Mouse (Mus musculus) hindbrain, embryonic 14.5 days (tissue): ENCODE results near the gene Gm11116. TPM values are rescaled to one million over a fixed set of nuclear protein-coding genes. Genes with fewer than 3 reads are reported as not detected.
"Not testable (repeated sequence)": the region's sequence is repeated elsewhere in the genome, so short reads cannot be mapped to it uniquely, and the experiment has no call there.

Experiments
- ATAC-seq: fragments of 200-750 bp; cut with Nextera tagmentation; 2 replicates; pipeline ENCODE4 v1.8.0; 2017; ENCODE audit warnings: moderate number of reproducible peaks, mild to moderate bottlenecking, moderate TSS enrichment, moderate library complexity; ENCODE audit not compliant: low FRiP score
- DNase-seq: peaks from one replicate; pipeline ENCODE4 v3.0.0-alpha.2; 2015; ENCODE audit warnings: low spot score
- H3K27ac ChIP-seq: fragments of 300-500 bp; sonication (generic); 2 replicates; pipeline ENCODE4 v1.5.1; 2014; ENCODE audit warnings: mild to moderate bottlenecking, moderate library complexity
- H3K27me3 ChIP-seq: fragments of 300-500 bp; sonication (generic); 2 replicates; pipeline ENCODE4 v1.6.1; 2014; ENCODE audit warnings: mild to moderate bottlenecking, low read length, mixed read lengths; ENCODE audit not compliant: control insufficient read depth, insufficient read depth
- H3K36me3 ChIP-seq: fragments of 300-500 bp; sonication (generic); replicated peaks from 2 replicates; pipeline ENCODE4 v1.6.1; 2014; ENCODE audit not compliant: control insufficient read depth, insufficient read depth
- H3K4me1 ChIP-seq: fragments of 300-500 bp; sonication (generic); replicated peaks from 2 replicates; pipeline ENCODE4 v1.6.1; 2014; ENCODE audit warnings: antibody characterized with exemption, low read length, mixed read lengths; ENCODE audit not compliant: control insufficient read depth, insufficient read depth
- H3K4me2 ChIP-seq: fragments of 300-500 bp; sonication (generic); replicated peaks from 2 replicates; pipeline ENCODE4 v1.6.1; 2014; ENCODE audit warnings: mild to moderate bottlenecking, moderate library complexity
- H3K4me3 ChIP-seq: fragments of 300-500 bp; sonication (generic); replicated peaks from 2 replicates; pipeline ENCODE4 v1.5.1; 2014; ENCODE audit warnings: mild to moderate bottlenecking, low read length
- H3K9ac ChIP-seq: fragments of 300-500 bp; sonication (generic); 2 replicates; pipeline ENCODE4 v1.6.1; 2014
- H3K9me3 ChIP-seq: fragments of 300-500 bp; sonication (generic); 2 replicates; pipeline ENCODE4 v1.6.1; 2016; ENCODE audit warnings: low read length; ENCODE audit not compliant: control insufficient read depth
- WGBS: fragments of 180-500 bp; shearing (Covaris S2); extraction: QIAGEN DNeasy Blood & Tissue Kit; methylation state at CpG from one replicate; pipeline ENCODE4 v1.1.7; 2014; 5-methylcytosine and 5-hydroxymethylcytosine counted together
- polyA plus RNA-seq: library from polyadenylated mRNA; unstranded; fragments of >200 nt; fragmentation: Nextera tagmentation; extraction: Ambion mirVana; gene quantifications from 2 replicates; pipeline ENCODE4 v1.2.1, GENCODE M21; 2014

Gene Gm11116
- polyA plus RNA-seq = not detected in 2 replicates

- no peak for ATAC-seq
These were observed at the start of gene Gm11116 for GRCm38 (mm10) chr5:88111430-88111829. Gene Gm11116 (minus strand): TSS chr5:88111530.

GRCm38 (mm10) chr5:88153999-88154398, 42.7 kb upstream of the Gm11116 start, which contains the start of gene Gm11115:
Gene Gm11115 (minus strand): TSS chr5:88154099.
- DNase-seq = no peak
- H3K4me3 ChIP-seq = no peak within 1 kb of the TSS
- H3K27ac ChIP-seq = no peak within 1 kb of the TSS
- H3K36me3 ChIP-seq = no peaks in the 10 kb centered on the region
- no peak within 1 kb of the TSS for H3K9ac ChIP-seq
- no peaks in the 10 kb centered on the region for H3K4me1 ChIP-seq
- H3K9me3 ChIP-seq = no peaks in the 10 kb centered on the region
- no peak for ATAC-seq
- no peak within 1 kb of the TSS for H3K4me2 ChIP-seq
- no peaks in the 10 kb centered on the region for H3K27me3 ChIP-seq

More at GRCm38 (mm10) chr5:88111430-88111829, at the start of gene Gm11116:
- DNase-seq = no peak
- Histone ChIP-seq H3K36me3 (no peaks in the 10 kb centered on the region), H3K4me2 (no peak within 1 kb of the TSS), H3K9me3 (no peaks in the 10 kb centered on the region), H3K9ac (no peak within 1 kb of the TSS), H3K27ac (no peak within 1 kb of the TSS), H3K27me3 (no peaks in the 10 kb centered on the region), H3K4me3 (no peak within 1 kb of the TSS), H3K4me1 (no peaks in the 10 kb centered on the region)
- WGBS = 85% methylated on average over 1 of the region's 1 CpGs

GRCm38 (mm10) chr5:88086256-88086655, 25.1 kb downstream of the Gm11116 start, which contains the start of gene Smr2:
Gene Smr2 (plus strand): TSS chr5:88086556.
- H3K9ac ChIP-seq = not testable (repeated sequence)

More at GRCm38 (mm10) chr5:88086256-88086655, 25.1 kb downstream of the Gm11116 start, which contains the start of gene Smr2:
- not testable (repeated sequence) for H3K9me3 ChIP-seq, H3K4me1 ChIP-seq, ATAC-seq, H3K36me3 ChIP-seq, H3K27me3 ChIP-seq, H3K27ac ChIP-seq, H3K4me3 ChIP-seq, H3K4me2 ChIP-seq, DNase-seq

Other genes starting within 250 kb of the Gm11116 start
- not detected in 2 replicates for gene Odam, start 226.5 kb downstream of the Gm11116 start, polyA plus RNA-seq
- not detected in 2 replicates for gene Csn3, start 186.0 kb downstream of the Gm11116 start, polyA plus RNA-seq
- gene 2310003L06Rik, start 142.1 kb downstream of the Gm11116 start, polyA plus RNA-seq = not detected in 2 replicates
- not detected in 2 replicates for gene Gm28434, start 142.0 kb downstream of the Gm11116 start, polyA plus RNA-seq
- not detected in 2 replicates for gene Cabs1, start 132.1 kb downstream of the Gm11116 start, polyA plus RNA-seq
- gene Smr3a, start 109.0 kb downstream of the Gm11116 start, polyA plus RNA-seq = not detected in 2 replicates
- not detected in 2 replicates for gene Smr2, start 25.0 kb downstream of the Gm11116 start, polyA plus RNA-seq
- gene Gm11115, start 42.6 kb upstream of the Gm11116 start, polyA plus RNA-seq = not detected in 2 replicates
- not detected in 2 replicates for gene Gm7714, start 157.4 kb upstream of the Gm11116 start, polyA plus RNA-seq
- gene Prol1, start 205.8 kb upstream of the Gm11116 start, polyA plus RNA-seq = not detected in 2 replicates